Mouse (Mus musculus): ENCODE data around the gene Neurl3.

DNA sequence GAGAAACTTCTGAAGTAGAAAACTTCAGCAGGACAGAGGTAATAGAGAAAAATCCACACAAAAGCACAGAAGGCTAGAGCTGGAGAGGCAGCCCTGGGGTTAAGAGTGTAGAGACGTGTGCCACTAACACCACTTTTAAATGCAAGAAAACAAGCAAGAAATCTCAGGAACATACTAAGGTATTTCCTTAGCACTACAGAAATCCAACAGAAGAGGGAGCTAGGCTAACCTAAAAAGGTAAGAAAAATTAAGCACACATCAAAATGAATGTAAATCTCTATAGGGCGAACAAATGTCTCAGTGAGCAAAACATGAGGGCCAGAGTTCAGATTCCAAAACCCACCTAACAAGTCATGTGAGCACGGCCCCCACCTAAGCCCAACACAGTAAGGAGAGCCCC is 49.8 kb downstream of the Neurl3 start:
- TF ChIP-seq POLR2A (IDR thresholded peaks at IDR 0.05; ENCODE audit: insufficient read length, low read depth) (no peak), SRF (IDR thresholded peaks at IDR 0.05; ENCODE audit: control insufficient read depth, insufficient read length, low read depth) (no peak), TCF12 (IDR thresholded peaks at IDR 0.05; ENCODE audit: insufficient read depth, poor library complexity, severe bottlenecking) (no peak), MYOG (IDR thresholded peaks at IDR 0.05; ENCODE audit: control insufficient read depth in 1 of 3, insufficient read depth in 1 of 3, insufficient read length in 2 of 3, low read depth in 2 of 3) (no peak), E2F4 (IDR thresholded peaks at IDR 0.05; ENCODE audit: insufficient read depth) (no peak), CEBPB (IDR thresholded peaks at IDR 0.05; ENCODE audit: insufficient read depth, poor library complexity, severe bottlenecking) (no peak), REST (IDR thresholded peaks at IDR 0.05; ENCODE audit: insufficient read depth, insufficient read length) (no peak), USF1 (IDR thresholded peaks at IDR 0.05; ENCODE audit: low read depth) (no peak)
